Mouse (Mus musculus): ENCODE data around the gene Kif3c. TPM values are rescaled to one million over a fixed set of nuclear protein-coding genes. Genes with fewer than 3 reads are reported as not detected.

Gene Kif3c
- total and polyA plus RNA-seq, 3 experiments: 3.5 to 5.9 (median 5.5) TPM

DNA sequence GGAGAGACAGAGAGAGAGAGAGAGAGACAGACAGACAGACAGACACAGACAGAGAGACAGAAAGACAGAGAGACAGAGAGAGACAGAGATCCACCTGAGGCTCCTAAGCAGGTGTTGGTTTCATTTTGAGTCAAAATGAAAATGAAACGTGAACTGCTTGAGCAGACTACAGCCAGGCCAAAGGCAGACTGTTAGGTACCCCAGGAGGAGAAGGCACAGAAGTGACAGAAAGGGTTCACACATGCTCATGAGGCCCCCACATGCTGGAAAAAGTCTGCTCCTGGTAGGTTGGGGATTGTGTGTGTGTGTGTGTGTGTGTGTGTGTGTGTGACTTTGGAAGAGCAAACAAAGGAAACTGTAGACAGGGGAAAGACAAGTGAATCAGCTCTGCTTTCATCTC lies 26.0 kb upstream of the Kif3c start:
- H3K27ac ChIP-seq (ENCODE audit: insufficient read depth, low read depth): peak overlapping the region; percentile 59
- no peaks in the 10 kb centered on the region for H3K27me3 ChIP-seq (replicated peaks)
- H3K9me3 ChIP-seq (replicated peaks; ENCODE audit: low read length): peaks cover 6% of the 10 kb centered on the region
- DNase-seq (ENCODE audit: extremely low read depth): peak; percentile 90
- H3K36me3 ChIP-seq (replicated peaks in 1 of 2; ENCODE audit: control insufficient read depth in 1 of 2, insufficient read depth in 1 of 2, low read length in 1 of 2): peaks cover 20 to 50% of the 10 kb centered on the region in 2 experiments
- in situ Hi-C loops (cut with MboI; ENCODE audit: low pct_ligation_motif_present, low pct_unique_long_range_greater_than_20kb, low sequenced_read_pairs) (no loop called here), dilution Hi-C loops (cut with MboI; ENCODE audit: extremely low pct_ligation_motif_present, extremely low pct_unique_long_range_greater_than_20kb, low sequenced_read_pairs) (no loop called here)
- H3K9ac ChIP-seq (ENCODE audit: insufficient read depth, low read depth): 0 out of 2 replicates have a peak overlapping the region, but pooled peaks have one; percentile 2
- H3K4me3 ChIP-seq (replicated peaks in 1 of 3; ENCODE audit: low read depth in 2 of 3, low read length in 2 of 3, poor library complexity in 1 of 3): no peak overlapping the region
- TF ChIP-seq USF2 (conservative IDR thresholded peaks at IDR 0.05; ENCODE audit: low read depth, low read length) (no peak), MAX (IDR thresholded peaks at IDR 0.05; ENCODE audit: low read length) (peak; percentile 86), NRF1 (IDR thresholded peaks at IDR 0.05; ENCODE audit: low read depth, low read length) (peak; percentile 65), SIN3A (IDR thresholded peaks at IDR 0.05; ENCODE audit: low read length) (peak; percentile 76; the same call in 1 of the 2 replicates), POLR2A (IDR thresholded peaks at IDR 0.05; ENCODE audit: low read depth, low read length) (peak; percentile 47), MYC (IDR thresholded peaks at IDR 0.05; ENCODE audit: low read depth, low read length) (peak; percentile 95), CHD1 (IDR thresholded peaks at IDR 0.05; ENCODE audit: low read depth, low read length) (no peak), PAX5 (IDR thresholded peaks at IDR 0.05; ENCODE audit: low read length) (no peak), UBTF (IDR thresholded peaks at IDR 0.05; ENCODE audit: low read depth, low read length) (no peak), HCFC1 (IDR thresholded peaks at IDR 0.05; ENCODE audit: low read depth, low read length) (peak; percentile 15; the same call in 1 of the 2 replicates), E2F4 (IDR thresholded peaks at IDR 0.05; ENCODE audit: insufficient replicate concordance, low read depth, low read length) (no peak), BHLHE40 (IDR thresholded peaks at IDR 0.05; ENCODE audit: low read depth, low read length) (peak; percentile 96), RCOR1 (conservative IDR thresholded peaks at IDR 0.05; ENCODE audit: low read depth, low read length) (peak; percentile 92), JUN (IDR thresholded peaks at IDR 0.05; ENCODE audit: insufficient read depth, low read depth, low read length) (peak; percentile 89), EP300 (IDR thresholded peaks at IDR 0.05; ENCODE audit: low read length) (peak; percentile 98), CTCF (conservative IDR thresholded peaks at IDR 0.05 in 1 of 2, IDR thresholded peaks at IDR 0.05 in 1 of 2; ENCODE audit: low read depth in 2 of 2, low read length in 2 of 2) (no peak), NELFE (IDR thresholded peaks at IDR 0.05; ENCODE audit: low read depth, low read length) (no peak), MXI1 (IDR thresholded peaks at IDR 0.05; ENCODE audit: low read depth, low read length) (0 out of 2 replicates have a peak, but pooled peaks have one; percentile 77), ZC3H11A (IDR thresholded peaks at IDR 0.05; ENCODE audit: low read depth, low read length) (no peak), ZKSCAN1 (IDR thresholded peaks at IDR 0.05; ENCODE audit: borderline replicate concordance, low read depth, low read length) (no peak), MAZ (IDR thresholded peaks at IDR 0.05; ENCODE audit: low read depth, low read length) (peak; percentile 90), TBP (conservative IDR thresholded peaks at IDR 0.05; ENCODE audit: low read depth, low read length) (0 out of 2 replicates have a peak, but pooled peaks have one; percentile 38), SMC3 (IDR thresholded peaks at IDR 0.05; ENCODE audit: low read depth, low read length) (peak; percentile 29; the same call in 1 of the 2 replicates), GABPA (IDR thresholded peaks at IDR 0.05; ENCODE audit: insufficient replicate concordance, low read depth, low read length) (no peak), ETS1 (conservative IDR thresholded peaks at IDR 0.05; ENCODE audit: low read depth, low read length) (peak; percentile 91), CHD2 (IDR thresholded peaks at IDR 0.05; ENCODE audit: low read length) (peak; percentile 84), USF1 (IDR thresholded peaks at IDR 0.05; ENCODE audit: low read depth, low read length) (no peak), POLR2AphosphoS2 (IDR thresholded peaks at IDR 0.05; ENCODE audit: low read depth, low read length) (no peak), ZMIZ1 (IDR thresholded peaks at IDR 0.05; ENCODE audit: low read depth, low read length) (no peak), RAD21 (IDR thresholded peaks at IDR 0.05; ENCODE audit: low read depth, low read length) (no peak; the same call in none of the 2 replicates), JUND (conservative IDR thresholded peaks at IDR 0.05; ENCODE audit: low read depth, low read length) (peak; percentile 98), KAT2A (IDR thresholded peaks at IDR 0.05; ENCODE audit: insufficient replicate concordance, low read length) (0 out of 2 replicates have a peak, but pooled peaks have one; percentile 12), MAFK (IDR thresholded peaks at IDR 0.05; ENCODE audit: insufficient replicate concordance, low read length) (peak; percentile 73), IRF4 (IDR thresholded peaks at IDR 0.05; ENCODE audit: low read depth, low read length) (peak; percentile 99), TCF12 (IDR thresholded peaks at IDR 0.05; ENCODE audit: low read depth, low read length) (peak; percentile 100), MEF2A (IDR thresholded peaks at IDR 0.05; ENCODE audit: borderline replicate concordance, low read depth, low read length) (peak; percentile 91), ZNF384 (IDR thresholded peaks at IDR 0.05; ENCODE audit: low read depth, low read length) (peak; percentile 49), ELF1 (IDR thresholded peaks at IDR 0.05; ENCODE audit: low read depth, low read length) (no peak; the same call in 1 of the 2 replicates)
- H3K4me2 ChIP-seq (ENCODE audit: insufficient read depth, low read depth, poor library complexity, severe bottlenecking): peak overlapping the region; percentile 50; the same call in 1 of the 2 replicates
- peaks cover 17 to 42% of the 10 kb centered on the region in 2 experiments for H3K4me1 ChIP-seq (ENCODE audit: control insufficient read depth in 1 of 2, insufficient read depth in 2 of 2)
- no peaks in the 10 kb centered on the region for H3K79me2 ChIP-seq (replicated peaks; ENCODE audit: control insufficient read depth, extremely low read depth, insufficient read depth, poor library complexity, severe bottlenecking)

Data from CH12.LX (cell line).